Mouse (Mus musculus): ENCODE results near the gene Flnc. TPM values are rescaled to one million over a fixed set of nuclear protein-coding genes. Genes with fewer than 3 reads are reported as not detected.

The Flnc gene
- total and polyA plus RNA-seq, 2 experiments, result 0.04 to 0.28 TPM

GRCm38 (mm10) chr6:29463388-29463787 lies 30.3 kb downstream of the Flnc start:
- TF ChIP-seq POLR2A (IDR thresholded peaks at IDR 0.05; ENCODE audit: extremely low read depth, insufficient read depth, low read length) (no peak), CTCF (IDR thresholded peaks at IDR 0.05; ENCODE audit: low read depth, low read length) (no peak)
- DNase-seq (ENCODE audit: extremely low read depth, low read depth, low spot score), result no peak
- Histone ChIP-seq H3K79me2 (ENCODE audit: control insufficient read depth, insufficient read depth, low read length) (no peaks in the 10 kb centered on the region), H3K27me3 (ENCODE audit: control insufficient read depth, insufficient read depth, low read length) (no peaks in the 10 kb centered on the region), H3K36me3 (ENCODE audit: control insufficient read depth, insufficient read depth, low read length) (no peaks in the 10 kb centered on the region), H3K9ac (ENCODE audit: low read depth, low read length) (no peak overlapping the region), H3K4me3 (ENCODE audit: insufficient read depth, low read depth, low read length) (no peak overlapping the region), H3K4me1 (ENCODE audit: control insufficient read depth, insufficient read depth, low read length) (peaks cover under 1% of the 10 kb centered on the region; the same call in 1 of the 2 replicates), H3K27ac (replicated peaks; ENCODE audit: insufficient read depth, low read depth, low read length) (no peak overlapping the region)
- WGBS, result 84% methylated on average over 3 of the region's 3 CpGs

- Histone ChIP-seq H3K79me2 (ENCODE audit: control insufficient read depth, insufficient read depth, low read length) (no peaks in the 10 kb centered on the region; the same call in 1 of the 2 replicates), H3K27me3 (ENCODE audit: control insufficient read depth, insufficient read depth, low read length) (no peaks in the 10 kb centered on the region), H3K27ac (replicated peaks; ENCODE audit: insufficient read depth, low read depth, low read length) (peak within 1 kb of the TSS; percentile 66), H3K36me3 (ENCODE audit: control insufficient read depth, insufficient read depth, low read length) (no peaks in the 10 kb centered on the region), H3K4me1 (ENCODE audit: control insufficient read depth, insufficient read depth, low read length) (peaks cover 4% of the 10 kb centered on the region; the same call in 1 of the 2 replicates), H3K4me3 (ENCODE audit: insufficient read depth, low read depth, low read length) (peak within 1 kb of the TSS; percentile 58), H3K9ac (ENCODE audit: low read depth, low read length) (peak within 1 kb of the TSS; percentile 73)
- TF ChIP-seq CTCF (IDR thresholded peaks at IDR 0.05; ENCODE audit: low read depth, low read length) (no peak), POLR2A (IDR thresholded peaks at IDR 0.05; ENCODE audit: extremely low read depth, insufficient read depth, low read length) (peak; percentile 27; the same call in 1 of the 2 replicates)
- DNase-seq (ENCODE audit: extremely low read depth, low read depth, low spot score), result peak; percentile 90
- WGBS, result under 1% methylated on average over 39 of the region's 39 CpGs
Observed at GRCm38 (mm10) chr6:29467583-29468354, 34.7 kb downstream of the Flnc start, which contains the start of gene Atp6v1f. Gene Atp6v1f (plus strand): TSS chr6:29467718.

- Histone ChIP-seq H3K36me3 (ENCODE audit: control insufficient read depth, insufficient read depth, low read length) (no peaks in the 10 kb centered on the region), H3K4me1 (ENCODE audit: control insufficient read depth, insufficient read depth, low read length) (peaks cover 4% of the 10 kb centered on the region; the same call in 1 of the 2 replicates), H3K9ac (ENCODE audit: low read depth, low read length) (no peak overlapping the region), H3K4me3 (ENCODE audit: insufficient read depth, low read depth, low read length) (no peak overlapping the region), H3K79me2 (ENCODE audit: control insufficient read depth, insufficient read depth, low read length) (no peaks in the 10 kb centered on the region; the same call in 1 of the 2 replicates), H3K27me3 (ENCODE audit: control insufficient read depth, insufficient read depth, low read length) (no peaks in the 10 kb centered on the region), H3K27ac (replicated peaks; ENCODE audit: insufficient read depth, low read depth, low read length) (no peak overlapping the region)
- DNase-seq (ENCODE audit: extremely low read depth, low read depth, low spot score), result no peak
- WGBS, result 78% methylated on average over 3 of the region's 3 CpGs
- TF ChIP-seq POLR2A (IDR thresholded peaks at IDR 0.05; ENCODE audit: extremely low read depth, insufficient read depth, low read length) (no peak), CTCF (IDR thresholded peaks at IDR 0.05; ENCODE audit: low read depth, low read length) (no peak)
Observed at GRCm38 (mm10) chr6:29468851-29469250, 35.8 kb downstream of the Flnc start.

- peaks cover 4% of the 10 kb centered on the region; the same call in 1 of the 2 replicates for H3K4me1 ChIP-seq (ENCODE audit: control insufficient read depth, insufficient read depth, low read length)
- H3K79me2 ChIP-seq (ENCODE audit: control insufficient read depth, insufficient read depth, low read length), result no peaks in the 10 kb centered on the region; the same call in 1 of the 2 replicates
- DNase-seq (ENCODE audit: extremely low read depth, low read depth, low spot score), result no peak
- WGBS, result 95% methylated on average over 4 of the region's 4 CpGs
- H3K27me3 ChIP-seq (ENCODE audit: control insufficient read depth, insufficient read depth, low read length), result no peaks in the 10 kb centered on the region
- H3K36me3 ChIP-seq (ENCODE audit: control insufficient read depth, insufficient read depth, low read length), result no peaks in the 10 kb centered on the region
- no peak within 1 kb of the TSS for H3K9ac ChIP-seq (ENCODE audit: low read depth, low read length)
- H3K4me3 ChIP-seq (ENCODE audit: insufficient read depth, low read depth, low read length), result no peak within 1 kb of the TSS
- TF ChIP-seq CTCF (IDR thresholded peaks at IDR 0.05; ENCODE audit: low read depth, low read length) (no peak), POLR2A (IDR thresholded peaks at IDR 0.05; ENCODE audit: extremely low read depth, insufficient read depth, low read length) (no peak)
- no peak within 1 kb of the TSS for H3K27ac ChIP-seq (replicated peaks; ENCODE audit: insufficient read depth, low read depth, low read length)
Observed at GRCm38 (mm10) chr6:29471137-29471536, 38.1 kb downstream of the Flnc start, which contains the start of gene Atp6v1fnb. Gene Atp6v1fnb (plus strand): TSS chr6:29471437.

- Histone ChIP-seq H3K4me1 (ENCODE audit: control insufficient read depth, insufficient read depth, low read length) (no peaks in the 10 kb centered on the region; the same call in 1 of the 2 replicates), H3K9ac (ENCODE audit: low read depth, low read length) (peak overlapping the region; percentile 26), H3K4me3 (ENCODE audit: insufficient read depth, low read depth, low read length) (peak overlapping the region; percentile 62), H3K79me2 (ENCODE audit: control insufficient read depth, insufficient read depth, low read length) (no peaks in the 10 kb centered on the region), H3K27me3 (ENCODE audit: control insufficient read depth, insufficient read depth, low read length) (no peaks in the 10 kb centered on the region), H3K27ac (replicated peaks; ENCODE audit: insufficient read depth, low read depth, low read length) (0 out of 2 replicates have a peak overlapping the region, but pooled peaks have one; percentile 2), H3K36me3 (ENCODE audit: control insufficient read depth, insufficient read depth, low read length) (no peaks in the 10 kb centered on the region)
- 16% methylated on average over 32 of the region's 33 CpGs for WGBS
- peak; percentile 48 for DNase-seq (ENCODE audit: extremely low read depth, low read depth, low spot score)
- no peak for TF ChIP-seq CTCF (IDR thresholded peaks at IDR 0.05; ENCODE audit: low read depth, low read length)
- TF ChIP-seq POLR2A (IDR thresholded peaks at IDR 0.05; ENCODE audit: extremely low read depth, insufficient read depth, low read length), result no peak
Observed at GRCm38 (mm10) chr6:29473941-29474691, 41.1 kb downstream of the Flnc start.

All from liver, adult 2 months (tissue).